Mouse (Mus musculus) bone marrow, adult 2 months (tissue): ENCODE data around the gene Itgb3. TPM values are rescaled to one million over a fixed set of nuclear protein-coding genes. Genes with fewer than 3 reads are reported as not detected.

ENCODE experiments used
- H3K27ac ChIP-seq: fragments of 200-500 bp; 2 replicates; pipeline ENCODE4 v1.5.1; 2012; ENCODE audit warnings: low read depth, mild to moderate bottlenecking, control low read depth, inconsistent platforms, low read length; ENCODE audit not compliant: control insufficient read depth, poor library complexity, insufficient read depth
- H3K4me1 ChIP-seq: fragments of 200-500 bp; 2 replicates; pipeline ENCODE4 v1.6.1; 2011; ENCODE audit warnings: low read length; ENCODE audit not compliant: control insufficient read depth, insufficient read depth
- H3K4me3 ChIP-seq: fragments of 200-500 bp; replicated peaks from 2 replicates; pipeline ENCODE3; 2011; ENCODE audit warnings: mild to moderate bottlenecking, low read depth, low read length, control low read depth; ENCODE audit not compliant: control insufficient read depth
- CTCF ChIP-seq: fragments of 200-500 bp; IDR thresholded peaks from 2 replicates; pipeline ENCODE4 v1.5.1; 2011; ENCODE audit warnings: low read length, control low read depth; ENCODE audit not compliant: control insufficient read depth, insufficient read depth
- POLR2A ChIP-seq: fragments of 200-500 bp; IDR thresholded peaks from 2 replicates; pipeline ENCODE4 v1.6.1; 2011; ENCODE audit warnings: low read depth, mild to moderate bottlenecking, control low read depth, low read length, borderline replicate concordance; ENCODE audit not compliant: control insufficient read depth
- WGBS: fragments of 180-500 bp; shearing (Covaris S2); methylation state at CpG from one replicate; pipeline ENCODE4 v1.1.7; 2018; 5-methylcytosine and 5-hydroxymethylcytosine counted together
- polyA plus RNA-seq: library from polyadenylated mRNA; stranded (reverse); fragments of >200 nt; gene quantifications from 2 replicates; pipeline ENCODE4 v1.2.4, GENCODE M21; 2011; ENCODE audit warnings: low replicate concordance; ENCODE audit not compliant: missing spikeins, insufficient read depth, insufficient read length

Itgb3 gene
- polyA plus RNA-seq, 1 experiment = 141 TPM

DNA sequence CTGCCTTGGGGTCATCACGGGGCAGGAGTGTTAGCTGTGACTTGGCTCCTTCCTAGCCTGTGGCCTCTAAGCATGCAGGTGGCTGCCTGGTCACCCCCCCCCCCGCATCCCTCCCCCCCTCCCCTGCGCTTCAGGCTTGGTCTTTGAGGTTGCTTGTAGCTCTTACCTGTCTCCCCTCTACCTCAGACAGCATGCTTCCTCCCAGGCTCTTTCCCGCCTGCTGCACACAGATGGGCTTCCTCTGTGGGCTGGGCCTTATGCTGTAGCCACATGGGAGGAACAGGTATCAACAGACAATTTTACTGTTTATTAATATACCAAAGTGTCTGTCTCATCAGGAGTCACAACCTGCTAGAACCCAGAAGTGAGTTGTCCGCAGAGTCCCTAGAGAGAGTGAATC, 38.8 kb downstream of the Itgb3 start:
- WGBS = 39% methylated on average over 5 of the region's 5 CpGs
- H3K27ac ChIP-seq = peak overlapping the region; percentile 87
- no peak overlapping the region for H3K4me3 ChIP-seq
- peaks cover 10% of the 10 kb centered on the region for H3K4me1 ChIP-seq
- TF ChIP-seq CTCF (no peak), POLR2A (no peak)

GRCm38 (mm10) chr11:104647188-104647867, 39.5 kb downstream of the Itgb3 start:
- Histone ChIP-seq H3K4me1 (peaks cover 10% of the 10 kb centered on the region), H3K4me3 (peak overlapping the region; percentile 24), H3K27ac (peak overlapping the region; percentile 87)
- TF ChIP-seq POLR2A = no peak
- TF ChIP-seq CTCF = no peak
- WGBS = 21% methylated on average over 8 of the region's 8 CpGs

GRCm38 (mm10) chr11:104648571-104648970, 40.8 kb downstream of the Itgb3 start:
- Histone ChIP-seq H3K4me3 (no peak overlapping the region), H3K27ac (no peak overlapping the region), H3K4me1 (peaks cover 9% of the 10 kb centered on the region)
- TF ChIP-seq POLR2A = no peak
- peak; percentile 78 for TF ChIP-seq CTCF
- WGBS = 62% methylated on average over 3 of the region's 3 CpGs

DNA sequence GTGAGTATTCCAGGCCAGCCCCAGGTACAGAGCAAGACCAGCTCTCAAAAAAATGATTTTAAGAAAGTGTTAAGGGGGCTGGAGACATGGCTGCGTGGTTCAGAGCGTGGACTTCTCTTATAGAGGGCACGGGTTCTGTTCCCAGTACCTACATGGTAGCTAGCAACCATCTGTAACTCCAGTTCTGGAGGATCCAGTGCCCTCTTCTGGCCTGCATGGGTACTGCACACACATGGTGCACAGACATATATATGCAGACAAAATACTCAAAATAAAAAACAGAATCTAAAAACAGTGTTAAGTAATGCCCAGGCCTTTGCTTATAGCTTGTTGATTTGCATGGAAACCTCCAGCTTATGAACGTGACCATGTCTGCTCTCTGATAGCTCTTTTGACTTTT, 52.8 kb downstream of the Itgb3 start:
- 85% methylated on average over 4 of the region's 4 CpGs for WGBS
- H3K4me1 ChIP-seq = peaks cover 1% of the 10 kb centered on the region; the same call in 1 of the 2 replicates
- H3K4me3 ChIP-seq = no peak overlapping the region
- TF ChIP-seq POLR2A (no peak), CTCF (peak; percentile 20; the same call in 1 of the 2 replicates)
- no peak overlapping the region for H3K27ac ChIP-seq

- TF ChIP-seq CTCF (no peak), POLR2A (no peak)
- 56% methylated on average over 5 of the region's 5 CpGs for WGBS
- H3K27ac ChIP-seq = no peak overlapping the region
- H3K4me1 ChIP-seq = peaks cover 2% of the 10 kb centered on the region
- no peak overlapping the region for H3K4me3 ChIP-seq
These were observed 53.3 kb downstream of the Itgb3 start for GRCm38 (mm10) chr11:104661106-104661505.

DNA sequence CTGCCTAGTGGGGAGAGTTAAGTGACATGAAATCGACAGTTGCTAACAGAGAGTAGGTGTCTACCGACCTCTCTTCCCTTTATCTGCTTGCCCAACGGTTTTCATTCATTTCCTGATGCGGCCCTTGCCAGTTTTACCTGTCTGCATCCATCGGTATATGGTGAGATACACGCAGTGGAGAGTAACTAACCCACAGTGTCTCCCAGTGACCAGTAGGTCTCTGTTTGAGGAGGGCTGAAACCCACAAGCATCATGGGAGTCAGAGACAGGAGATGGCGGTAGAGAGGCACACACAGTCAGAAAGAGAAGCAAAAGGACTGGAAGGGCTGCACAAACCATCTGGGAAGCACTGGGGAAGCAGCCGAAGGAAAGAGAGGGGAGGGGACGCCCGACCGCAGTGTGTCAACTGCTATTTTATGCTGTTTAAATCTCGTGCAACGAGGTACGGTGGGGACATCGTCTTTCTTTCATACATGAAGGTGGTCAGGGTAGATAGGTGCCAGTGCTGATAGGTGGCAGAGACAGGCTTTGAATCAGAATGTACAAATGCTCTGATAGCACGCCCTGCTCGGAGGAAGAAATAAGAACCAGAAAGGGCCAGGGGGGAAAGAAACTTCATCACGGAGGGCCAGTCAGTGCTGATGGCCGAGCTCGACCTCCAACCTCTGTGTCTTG, 53.9 kb downstream of the Itgb3 start:
- no peak overlapping the region for H3K27ac ChIP-seq
- H3K4me1 ChIP-seq = peaks cover 3% of the 10 kb centered on the region
- no peak for TF ChIP-seq POLR2A
- 0 out of 2 replicates have a peak, but pooled peaks have one; percentile 17 for TF ChIP-seq CTCF
- WGBS = 64% methylated on average over 20 of the region's 20 CpGs
- H3K4me3 ChIP-seq = no peak overlapping the region

DNA sequence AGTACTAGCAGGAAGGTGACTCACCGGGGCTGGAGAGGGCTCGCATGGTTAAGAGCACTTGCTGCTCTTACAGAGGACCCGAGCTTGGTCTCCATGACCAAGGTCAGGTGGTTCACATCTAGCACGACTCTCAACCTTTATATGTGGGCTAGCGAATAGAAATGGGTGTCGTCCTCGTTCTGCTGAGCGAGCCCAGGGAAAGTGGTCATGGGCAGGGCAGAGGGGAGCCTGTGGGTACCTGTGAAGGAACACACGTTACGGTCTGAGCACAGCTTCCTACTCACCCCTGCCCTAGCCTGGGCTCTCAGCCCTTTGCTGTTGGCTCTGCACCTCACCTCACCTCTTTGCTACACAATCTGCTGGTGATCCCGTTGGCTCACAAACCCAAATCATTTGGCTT, 54.8 kb downstream of the Itgb3 start:
- 74% methylated on average over 11 of the region's 11 CpGs for WGBS
- Histone ChIP-seq H3K27ac (no peak overlapping the region), H3K4me1 (peaks cover 8% of the 10 kb centered on the region), H3K4me3 (no peak overlapping the region)
- TF ChIP-seq CTCF (no peak), POLR2A (no peak)

DNA sequence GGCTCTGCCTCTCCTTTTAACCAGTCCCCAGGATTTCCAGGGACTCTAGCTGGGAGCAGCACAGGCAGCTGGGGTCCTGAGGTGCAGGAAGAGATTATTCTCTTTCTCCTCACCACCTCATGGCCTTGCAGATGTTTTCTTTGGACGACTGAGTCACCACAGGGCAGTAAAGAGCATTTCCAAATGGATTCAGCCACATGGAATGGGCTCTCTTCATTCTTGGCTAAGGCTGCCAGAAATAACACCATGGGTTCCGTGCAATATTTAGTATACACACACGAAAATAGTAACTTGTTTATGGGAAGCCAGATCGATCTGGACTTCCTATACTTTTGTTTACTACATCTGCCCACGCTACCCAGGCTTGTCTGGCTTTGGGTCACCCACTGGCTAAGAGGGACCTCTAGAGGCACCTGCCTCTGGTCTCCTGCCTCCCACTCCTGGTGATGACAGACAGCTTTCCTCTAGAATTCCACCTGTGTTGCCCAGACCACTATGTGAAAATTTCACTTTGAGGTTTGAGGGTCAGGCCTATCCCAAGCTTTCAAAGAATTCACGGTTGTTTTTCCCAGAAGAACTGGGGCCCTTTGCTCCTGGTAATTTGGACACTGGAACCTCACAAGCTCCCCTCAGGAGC, 55.6 kb downstream of the Itgb3 start:
- Histone ChIP-seq H3K4me1 (peaks cover 10% of the 10 kb centered on the region), H3K4me3 (no peak overlapping the region), H3K27ac (no peak overlapping the region)
- TF ChIP-seq CTCF (no peak), POLR2A (no peak)
- WGBS = 56% methylated on average over 6 of the region's 6 CpGs
